Mouse (Mus musculus) ES-Bruce4 (cell line): ENCODE results near the gene Slc38a3. TPM values are rescaled to one million over a fixed set of nuclear protein-coding genes. Genes with fewer than 3 reads are reported as not detected.

Experiments
- H3K27ac ChIP-seq: 2 replicates; pipeline ENCODE4 v1.5.1; 2012; ENCODE audit warnings: low read length, inconsistent platforms; ENCODE audit not compliant: insufficient read depth
- H3K27me3 ChIP-seq: 2 replicates; pipeline ENCODE4 v1.6.1; 2012; ENCODE audit warnings: mild to moderate bottlenecking, low read length, inconsistent platforms; ENCODE audit not compliant: control insufficient read depth, poor library complexity, insufficient read depth, severe bottlenecking
- H3K36me3 ChIP-seq: 2 replicates; pipeline ENCODE4 v1.6.1; 2012; ENCODE audit warnings: inconsistent platforms, mild to moderate bottlenecking, low read length, moderate library complexity; ENCODE audit not compliant: control insufficient read depth, poor library complexity, insufficient read depth, severe bottlenecking
- H3K4me1 ChIP-seq: one replicate; pipeline ENCODE4 v1.8.1; 2011; ENCODE audit warnings: low read length; ENCODE audit not compliant: control insufficient read depth, insufficient read depth
- H3K4me3 ChIP-seq: 2 replicates; pipeline ENCODE4 v1.5.1; 2011; ENCODE audit warnings: low read depth, mild to moderate bottlenecking, low read length
- H3K9ac ChIP-seq: 2 replicates; pipeline ENCODE4 v1.6.1; 2012; ENCODE audit warnings: low read depth, mild to moderate bottlenecking, inconsistent platforms; ENCODE audit not compliant: poor library complexity, severe bottlenecking
- H3K9me3 ChIP-seq: replicated peaks from 2 replicates; pipeline ENCODE4 v1.6.1; 2012; ENCODE audit warnings: mild to moderate bottlenecking, low read length, inconsistent platforms; ENCODE audit not compliant: control insufficient read depth, poor library complexity, insufficient read depth, severe bottlenecking
- CTCF ChIP-seq: IDR thresholded peaks from one replicate; pipeline ENCODE4 v1.8.1; 2011; ENCODE audit warnings: low read depth, low read length
- EP300 ChIP-seq: IDR thresholded peaks from 2 replicates; pipeline ENCODE4 v1.6.1; 2011; ENCODE audit warnings: low read depth, low read length; ENCODE audit not compliant: insufficient read depth
- POLR2A ChIP-seq: IDR thresholded peaks from one replicate; pipeline ENCODE4 v1.8.1; 2011; ENCODE audit warnings: low read length; ENCODE audit not compliant: insufficient read depth
- polyA plus RNA-seq: library from polyadenylated mRNA; stranded (reverse); fragments of >200 nt; gene quantifications from 2 replicates; pipeline ENCODE4 v1.2.4, GENCODE M21; 2011; ENCODE audit warnings: low read depth; ENCODE audit not compliant: missing spikeins, insufficient read depth, insufficient read length

Gene Slc38a3
- polyA plus RNA-seq, 1 experiment: 8.1 TPM

GRCm38 (mm10) chr9:107609433-107609830 is 59.9 kb downstream of the Slc38a3 start:
- Histone ChIP-seq H3K9me3 (no peaks in the 10 kb centered on the region), H3K27me3 (no peaks in the 10 kb centered on the region), H3K36me3 (0 out of 2 replicates have a peak, but pooled peaks cover 2% of the 10 kb centered on the region), H3K4me1 (peaks cover 12% of the 10 kb centered on the region), H3K4me3 (no peak overlapping the region), H3K27ac (no peak overlapping the region), H3K9ac (0 out of 2 replicates have a peak overlapping the region, but pooled peaks have one; percentile 15)
- TF ChIP-seq EP300: no peak
- no peak for TF ChIP-seq POLR2A
- no peak for TF ChIP-seq CTCF

DNA sequence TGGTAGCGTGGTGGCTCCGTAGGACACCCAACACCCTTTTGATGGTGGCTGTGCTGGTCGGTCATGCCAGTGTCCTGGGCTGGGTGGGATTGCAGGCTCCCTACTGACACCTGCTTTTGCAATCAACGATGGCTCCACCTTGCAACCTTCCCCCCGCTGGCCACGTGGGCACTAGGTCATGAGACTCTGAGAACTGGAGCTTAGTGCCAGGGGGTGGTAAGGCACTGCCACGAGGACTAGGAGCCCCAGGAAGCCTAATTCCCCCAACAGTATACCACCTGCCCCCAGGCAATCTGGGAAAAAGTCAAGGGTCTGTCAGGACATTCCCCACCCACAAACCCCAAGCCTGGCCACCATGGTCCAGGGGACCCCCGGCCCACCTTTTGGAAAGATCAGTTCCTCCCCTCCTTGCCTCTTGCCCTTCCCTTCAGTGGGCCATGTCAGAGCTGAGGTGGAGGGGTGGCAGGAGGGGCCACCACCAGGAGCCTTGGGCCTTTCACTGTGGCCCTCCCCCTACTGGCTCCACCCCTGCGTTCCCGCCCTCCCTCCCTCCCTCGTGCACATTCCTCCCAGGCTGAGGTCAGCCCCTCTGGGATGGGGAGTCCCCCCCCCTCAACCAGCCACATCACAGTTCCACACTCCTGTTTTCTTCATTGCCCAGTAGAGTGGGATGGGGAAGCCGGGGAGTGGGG is 60.4 kb downstream of the Slc38a3 start, which contains the start of gene Sema3b:
Gene Sema3b (minus strand): TSS at position 489 of the 692 bp plus-strand sequence.
- no peaks in the 10 kb centered on the region for H3K9me3 ChIP-seq
- 0 out of 2 replicates have a peak within 1 kb of the TSS, but pooled peaks have one; percentile 15 for H3K9ac ChIP-seq
- no peaks in the 10 kb centered on the region for H3K27me3 ChIP-seq
- H3K36me3 ChIP-seq: no peaks in the 10 kb centered on the region
- H3K4me1 ChIP-seq: peaks cover 15% of the 10 kb centered on the region
- H3K27ac ChIP-seq: no peak within 1 kb of the TSS
- H3K4me3 ChIP-seq: no peak within 1 kb of the TSS; the same call in 1 of the 2 replicates
- TF ChIP-seq EP300 (0 out of 2 replicates have a peak, but pooled peaks have one; percentile 36), CTCF (no peak)

GRCm38 (mm10) chr9:107607653-107608245 is 61.6 kb downstream of the Slc38a3 start:
- Histone ChIP-seq H3K27ac (no peak overlapping the region), H3K9me3 (no peaks in the 10 kb centered on the region), H3K27me3 (no peaks in the 10 kb centered on the region), H3K9ac (no peak overlapping the region), H3K4me3 (no peak overlapping the region), H3K36me3 (no peaks in the 10 kb centered on the region), H3K4me1 (peaks cover 15% of the 10 kb centered on the region)
- TF ChIP-seq CTCF (no peak), POLR2A (no peak), EP300 (no peak)

DNA sequence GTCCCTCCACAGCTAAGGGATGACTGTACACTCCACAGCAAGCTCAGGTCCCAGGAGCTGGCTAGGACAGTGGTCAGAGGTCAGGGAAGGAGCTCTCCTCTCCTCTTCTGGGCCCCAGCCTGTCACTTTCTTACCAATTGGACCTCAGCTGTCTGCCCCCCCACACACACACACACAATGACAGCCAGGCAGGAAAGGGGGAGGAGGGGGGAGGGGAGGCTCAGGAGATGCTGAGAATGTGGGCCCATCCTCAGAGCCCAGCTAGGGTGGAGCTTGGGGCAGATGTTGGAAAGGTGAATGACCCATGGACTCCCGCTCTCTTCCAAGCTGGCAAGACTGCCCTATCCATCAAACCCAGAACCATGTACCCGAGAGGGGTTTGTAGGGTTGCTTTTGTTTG is 62.3 kb downstream of the Slc38a3 start:
- Histone ChIP-seq H3K4me3 (no peak overlapping the region), H3K4me1 (peaks cover 15% of the 10 kb centered on the region), H3K9me3 (no peaks in the 10 kb centered on the region), H3K9ac (no peak overlapping the region), H3K27ac (no peak overlapping the region), H3K36me3 (no peaks in the 10 kb centered on the region), H3K27me3 (no peaks in the 10 kb centered on the region)
- TF ChIP-seq CTCF (no peak), EP300 (no peak), POLR2A (no peak)

DNA sequence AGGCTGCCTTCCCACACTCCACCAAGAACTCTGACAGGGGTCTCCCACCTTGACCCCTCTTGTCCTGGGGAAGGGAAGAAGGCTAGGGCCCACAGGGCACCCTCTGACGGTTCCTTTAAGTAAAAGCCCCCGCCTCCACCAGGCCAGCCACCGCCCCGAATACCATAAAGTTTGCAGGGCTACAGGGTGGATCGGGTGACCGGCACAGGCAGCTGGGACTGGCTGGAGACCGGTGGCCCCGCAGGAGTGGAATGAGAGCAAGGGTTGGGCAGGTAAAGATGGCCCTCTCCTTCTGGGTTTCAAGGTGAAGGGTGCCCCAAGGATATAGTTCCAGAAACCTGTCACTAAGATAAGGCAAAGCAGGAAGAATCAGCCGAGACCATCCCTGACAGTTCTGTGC is 62.7 kb downstream of the Slc38a3 start:
- H3K27me3 ChIP-seq: no peaks in the 10 kb centered on the region

GRCm38 (mm10) chr9:107605041-107605661 is 64.2 kb downstream of the Slc38a3 start:
- Histone ChIP-seq H3K9me3 (no peaks in the 10 kb centered on the region), H3K27me3 (no peaks in the 10 kb centered on the region), H3K4me1 (peaks cover 17% of the 10 kb centered on the region), H3K9ac (peak overlapping the region; percentile 53), H3K36me3 (no peaks in the 10 kb centered on the region), H3K4me3 (peak overlapping the region; percentile 18; the same call in 1 of the 2 replicates), H3K27ac (no peak overlapping the region)
- TF ChIP-seq EP300 (peak; percentile 65; the same call in 1 of the 2 replicates), POLR2A (no peak), CTCF (no peak)

More for the DNA sequence above, 62.7 kb downstream of the Slc38a3 start:
- no peak overlapping the region for H3K9ac ChIP-seq
- no peaks in the 10 kb centered on the region for H3K9me3 ChIP-seq
- TF ChIP-seq EP300 (no peak), CTCF (no peak), POLR2A (no peak)
- H3K4me3 ChIP-seq: no peak overlapping the region
- no peak overlapping the region for H3K27ac ChIP-seq
- H3K36me3 ChIP-seq: no peaks in the 10 kb centered on the region
- peaks cover 15% of the 10 kb centered on the region for H3K4me1 ChIP-seq
